Mouse (Mus musculus): ENCODE results near the gene Adamts16. TPM values are rescaled to one million over a fixed set of nuclear protein-coding genes. Genes with fewer than 3 reads are reported as not detected.
A peak's percentile ranks its signal among the peaks of the same experiment; 100 is the strongest.

Adamts16 gene
- polyA plus RNA-seq, 1 experiment: 0.13 TPM

DNA sequence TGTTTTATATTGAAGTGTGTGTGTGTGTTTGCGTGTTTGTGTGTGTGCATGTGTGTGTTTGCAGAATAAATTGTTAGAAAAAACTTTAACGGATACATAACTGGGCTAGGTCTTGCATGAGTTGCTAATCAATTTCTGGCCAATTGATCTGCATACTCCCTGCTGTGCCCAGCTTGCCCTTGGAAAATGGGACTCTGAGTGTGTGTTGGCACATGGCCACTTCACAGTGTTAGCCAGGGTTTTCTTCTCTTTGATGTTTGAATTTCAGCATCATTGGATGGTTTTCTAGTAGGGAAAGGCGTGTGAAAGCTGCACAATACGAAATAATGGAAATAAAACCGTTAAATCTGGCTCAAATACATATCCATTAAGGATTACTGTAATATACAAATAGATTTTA is 24.3 kb upstream of the Adamts16 start:
- Histone ChIP-seq H3K27ac (ENCODE audit: control insufficient read depth, insufficient read depth, low read length) (no peak overlapping the region), H3K27me3 (ENCODE audit: control insufficient read depth, insufficient read depth, low read length) (no peaks in the 10 kb centered on the region), H3K36me3 (ENCODE audit: control insufficient read depth, insufficient read depth, low read length) (no peaks in the 10 kb centered on the region), H3K4me1 (replicated peaks; ENCODE audit: control insufficient read depth, insufficient read depth, low read length) (no peaks in the 10 kb centered on the region), H3K4me3 (ENCODE audit: control insufficient read depth, insufficient read depth, low read length) (no peak overlapping the region)
- DNase-seq: no peak
- WGBS: 91% methylated on average over 5 of the region's 5 CpGs
- no peak for TF ChIP-seq CTCF (IDR thresholded peaks at IDR 0.05; ENCODE audit: borderline replicate concordance, control insufficient read depth, extremely low read depth, insufficient read depth, low read length, poor library complexity)
- no peak for TF ChIP-seq POLR2A (IDR thresholded peaks at IDR 0.05; ENCODE audit: control insufficient read depth, extremely low read depth, insufficient read depth, low read length, poor library complexity)

DNA sequence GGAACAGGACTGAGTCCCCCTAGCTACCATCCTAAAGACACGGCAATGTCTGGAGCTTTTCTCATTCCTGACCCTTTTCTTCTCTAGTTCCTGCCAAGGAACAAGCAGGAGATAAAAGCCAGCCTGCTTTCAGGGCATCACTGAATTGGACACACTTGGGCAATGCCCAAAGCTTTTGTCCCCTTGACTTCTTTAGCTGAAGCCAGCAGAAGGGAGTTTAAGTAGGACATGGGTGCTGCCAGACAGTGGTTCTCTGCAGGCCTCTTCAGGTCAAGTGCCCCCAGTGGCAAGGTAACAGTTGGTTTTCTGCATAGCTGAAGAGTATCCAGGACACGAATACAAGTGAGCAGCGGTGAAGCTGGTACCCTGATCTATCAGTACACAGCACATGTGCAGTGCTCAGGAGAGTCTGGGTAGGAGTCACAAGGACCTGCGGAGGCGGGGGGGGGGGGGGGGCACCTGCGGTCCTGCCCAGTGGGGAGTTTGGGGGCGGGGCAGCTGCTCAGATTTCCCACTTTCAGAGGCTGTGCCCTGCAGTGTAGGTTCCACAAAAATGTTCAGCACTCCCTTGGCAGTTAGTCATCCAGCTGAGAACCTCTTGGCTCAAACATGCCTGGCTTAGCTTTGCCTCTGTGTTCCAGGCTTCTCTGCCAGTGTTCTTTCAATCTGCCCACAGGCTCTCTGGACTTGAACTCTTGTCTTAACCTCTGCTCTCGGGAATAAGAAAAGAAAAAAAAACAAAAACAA is 20.7 kb upstream of the Adamts16 start:
- DNase-seq: no peak
- TF ChIP-seq POLR2A (IDR thresholded peaks at IDR 0.05; ENCODE audit: control insufficient read depth, extremely low read depth, insufficient read depth, low read length, poor library complexity): no peak
- TF ChIP-seq CTCF (IDR thresholded peaks at IDR 0.05; ENCODE audit: borderline replicate concordance, control insufficient read depth, extremely low read depth, insufficient read depth, low read length, poor library complexity): no peak
- Histone ChIP-seq H3K27me3 (ENCODE audit: control insufficient read depth, insufficient read depth, low read length) (no peaks in the 10 kb centered on the region), H3K4me3 (ENCODE audit: control insufficient read depth, insufficient read depth, low read length) (no peak overlapping the region), H3K27ac (ENCODE audit: control insufficient read depth, insufficient read depth, low read length) (no peak overlapping the region), H3K36me3 (ENCODE audit: control insufficient read depth, insufficient read depth, low read length) (no peaks in the 10 kb centered on the region), H3K4me1 (replicated peaks; ENCODE audit: control insufficient read depth, insufficient read depth, low read length) (no peaks in the 10 kb centered on the region)
- WGBS: 63% methylated on average over 8 of the region's 8 CpGs

DNA sequence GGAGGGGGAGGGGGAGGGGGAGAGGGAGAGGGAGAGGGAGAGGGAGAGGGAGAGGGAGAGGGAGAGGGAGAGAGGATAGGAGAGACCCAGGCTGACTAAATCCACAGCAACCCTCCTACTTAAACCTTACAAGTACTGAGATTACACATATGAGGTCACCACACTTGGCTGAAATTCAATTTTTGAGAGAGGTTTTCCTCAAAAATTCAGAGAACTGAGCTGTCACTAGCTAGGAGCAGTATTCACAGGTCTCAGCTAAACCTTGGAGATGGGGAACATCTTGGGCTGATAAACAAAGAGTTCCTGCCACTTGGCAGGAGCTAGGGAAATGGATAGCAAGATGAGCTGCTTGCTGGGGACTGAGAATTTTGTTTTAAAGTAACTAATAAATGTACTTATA is 12.0 kb upstream of the Adamts16 start:
- Histone ChIP-seq H3K4me3 (ENCODE audit: control insufficient read depth, insufficient read depth, low read length) (no peak overlapping the region), H3K36me3 (ENCODE audit: control insufficient read depth, insufficient read depth, low read length) (no peaks in the 10 kb centered on the region), H3K27me3 (ENCODE audit: control insufficient read depth, insufficient read depth, low read length) (no peaks in the 10 kb centered on the region), H3K27ac (ENCODE audit: control insufficient read depth, insufficient read depth, low read length) (no peak overlapping the region), H3K4me1 (replicated peaks; ENCODE audit: control insufficient read depth, insufficient read depth, low read length) (no peaks in the 10 kb centered on the region)
- no peak for DNase-seq
- no peak for TF ChIP-seq POLR2A (IDR thresholded peaks at IDR 0.05; ENCODE audit: control insufficient read depth, extremely low read depth, insufficient read depth, low read length, poor library complexity)
- TF ChIP-seq CTCF (IDR thresholded peaks at IDR 0.05; ENCODE audit: borderline replicate concordance, control insufficient read depth, extremely low read depth, insufficient read depth, low read length, poor library complexity): no peak

DNA sequence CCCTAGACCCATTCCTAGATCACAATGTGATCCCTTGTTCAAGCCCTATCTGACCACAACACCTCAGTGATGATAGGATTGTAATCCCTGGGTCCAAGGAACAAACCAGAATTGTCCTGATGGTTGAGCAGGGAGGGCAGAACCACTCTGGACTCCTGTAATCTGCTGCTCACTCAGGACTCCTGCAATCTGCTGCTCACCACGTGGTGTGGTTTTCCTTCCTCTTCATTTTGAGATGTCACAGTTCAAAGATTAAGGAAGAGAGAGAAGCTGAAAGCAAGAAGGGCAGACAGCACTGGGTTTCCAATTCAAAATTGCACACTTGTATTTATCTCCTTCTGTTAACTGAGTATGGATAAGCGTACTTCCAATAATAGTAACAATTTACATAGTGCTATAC is 5.3 kb upstream of the Adamts16 start:
- no peaks in the 10 kb centered on the region for H3K27me3 ChIP-seq (ENCODE audit: control insufficient read depth, insufficient read depth, low read length)

DNA sequence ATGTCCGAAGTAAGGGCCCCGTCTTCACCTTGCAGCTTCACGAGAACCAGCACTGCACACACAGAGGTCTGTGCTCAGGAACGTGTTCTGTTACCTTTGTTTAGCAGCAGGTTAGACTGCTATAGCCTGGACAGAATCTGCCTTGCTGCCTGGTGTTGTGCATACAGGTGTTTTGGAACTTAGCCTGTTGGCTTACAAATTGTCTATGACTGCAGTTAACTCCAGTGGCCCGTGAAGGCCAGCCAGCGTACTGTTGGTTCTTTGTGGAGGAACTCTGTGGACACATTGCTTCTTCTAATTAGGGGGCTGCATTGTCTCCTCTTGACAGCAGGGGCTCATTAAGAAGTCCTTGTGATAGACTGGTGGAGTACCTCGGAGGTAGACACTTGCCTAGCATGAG is 3.9 kb upstream of the Adamts16 start:
- H3K27me3 ChIP-seq (ENCODE audit: control insufficient read depth, insufficient read depth, low read length): no peaks in the 10 kb centered on the region
- no peaks in the 10 kb centered on the region for H3K36me3 ChIP-seq (ENCODE audit: control insufficient read depth, insufficient read depth, low read length)
- no peak overlapping the region for H3K4me3 ChIP-seq (ENCODE audit: control insufficient read depth, insufficient read depth, low read length)
- DNase-seq: no peak
- TF ChIP-seq CTCF (IDR thresholded peaks at IDR 0.05; ENCODE audit: borderline replicate concordance, control insufficient read depth, extremely low read depth, insufficient read depth, low read length, poor library complexity) (no peak), POLR2A (IDR thresholded peaks at IDR 0.05; ENCODE audit: control insufficient read depth, extremely low read depth, insufficient read depth, low read length, poor library complexity) (no peak)
- no peak overlapping the region for H3K27ac ChIP-seq (ENCODE audit: control insufficient read depth, insufficient read depth, low read length)
- WGBS: 87% methylated on average over 7 of the region's 7 CpGs
- no peaks in the 10 kb centered on the region for H3K4me1 ChIP-seq (replicated peaks; ENCODE audit: control insufficient read depth, insufficient read depth, low read length)

More for the DNA sequence above, 5.3 kb upstream of the Adamts16 start:
- Histone ChIP-seq H3K4me1 (replicated peaks; ENCODE audit: control insufficient read depth, insufficient read depth, low read length) (no peaks in the 10 kb centered on the region), H3K27ac (ENCODE audit: control insufficient read depth, insufficient read depth, low read length) (no peak overlapping the region), H3K4me3 (ENCODE audit: control insufficient read depth, insufficient read depth, low read length) (no peak overlapping the region), H3K36me3 (ENCODE audit: control insufficient read depth, insufficient read depth, low read length) (no peaks in the 10 kb centered on the region)
- no peak for DNase-seq
- WGBS: 34% methylated on average over 2 of the region's 2 CpGs
- no peak for TF ChIP-seq POLR2A (IDR thresholded peaks at IDR 0.05; ENCODE audit: control insufficient read depth, extremely low read depth, insufficient read depth, low read length, poor library complexity)
- TF ChIP-seq CTCF (IDR thresholded peaks at IDR 0.05; ENCODE audit: borderline replicate concordance, control insufficient read depth, extremely low read depth, insufficient read depth, low read length, poor library complexity): no peak

DNA sequence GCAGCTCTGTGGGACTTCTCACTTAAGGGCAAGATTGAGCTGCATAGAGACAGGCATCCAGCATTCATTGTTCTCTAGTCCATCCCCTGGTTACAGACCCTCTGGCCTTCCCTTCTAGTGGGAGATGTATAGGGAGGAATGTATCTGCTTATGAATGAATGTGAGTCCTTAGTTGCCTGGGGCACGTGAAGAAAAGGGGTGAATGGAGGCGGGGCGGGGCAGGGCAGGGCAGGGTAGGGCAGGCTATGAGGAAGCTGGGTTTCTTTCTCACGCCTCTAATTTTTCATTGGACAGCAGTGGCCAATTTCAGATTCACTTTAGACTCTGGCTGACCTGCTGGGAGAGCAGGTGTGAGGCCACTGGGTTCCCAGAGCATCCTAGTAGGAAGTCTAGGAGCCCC is 515 bp upstream of the Adamts16 start:
- no peaks in the 10 kb centered on the region for H3K27me3 ChIP-seq (ENCODE audit: control insufficient read depth, insufficient read depth, low read length)
- no peaks in the 10 kb centered on the region for H3K36me3 ChIP-seq (ENCODE audit: control insufficient read depth, insufficient read depth, low read length)
- no peak overlapping the region for H3K27ac ChIP-seq (ENCODE audit: control insufficient read depth, insufficient read depth, low read length)
- no peak overlapping the region for H3K4me3 ChIP-seq (ENCODE audit: control insufficient read depth, insufficient read depth, low read length)
- DNase-seq: no peak
- 38% methylated on average over 4 of the region's 4 CpGs for WGBS
- TF ChIP-seq CTCF (IDR thresholded peaks at IDR 0.05; ENCODE audit: borderline replicate concordance, control insufficient read depth, extremely low read depth, insufficient read depth, low read length, poor library complexity) (no peak), POLR2A (IDR thresholded peaks at IDR 0.05; ENCODE audit: control insufficient read depth, extremely low read depth, insufficient read depth, low read length, poor library complexity) (no peak)
- no peaks in the 10 kb centered on the region for H3K4me1 ChIP-seq (replicated peaks; ENCODE audit: control insufficient read depth, insufficient read depth, low read length)

DNA sequence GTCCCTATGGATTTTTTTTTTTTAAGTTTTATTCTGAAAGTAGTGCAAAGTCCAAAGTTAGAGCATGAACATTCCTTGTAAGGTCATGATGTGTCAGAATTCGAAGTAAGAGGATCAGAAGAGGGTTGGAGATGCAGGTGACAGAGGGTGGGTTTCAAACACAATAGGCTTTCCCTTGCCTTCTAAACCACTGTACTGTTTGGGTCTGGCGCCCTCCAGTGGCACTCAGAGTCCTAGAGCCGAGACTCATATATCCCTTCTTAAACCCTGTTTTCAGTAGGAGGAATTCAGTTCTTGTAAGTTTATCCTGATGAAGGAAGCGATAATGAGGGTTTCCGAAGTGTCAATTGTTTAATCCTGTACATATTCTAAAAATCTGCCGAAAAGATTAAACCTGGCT is 1.4 kb downstream of the Adamts16 start:
- H3K4me1 ChIP-seq (replicated peaks; ENCODE audit: control insufficient read depth, insufficient read depth, low read length): no peaks in the 10 kb centered on the region
- TF ChIP-seq CTCF (IDR thresholded peaks at IDR 0.05; ENCODE audit: borderline replicate concordance, control insufficient read depth, extremely low read depth, insufficient read depth, low read length, poor library complexity) (no peak), POLR2A (IDR thresholded peaks at IDR 0.05; ENCODE audit: control insufficient read depth, extremely low read depth, insufficient read depth, low read length, poor library complexity) (no peak)
- no peaks in the 10 kb centered on the region for H3K27me3 ChIP-seq (ENCODE audit: control insufficient read depth, insufficient read depth, low read length)
- H3K27ac ChIP-seq (ENCODE audit: control insufficient read depth, insufficient read depth, low read length): no peak overlapping the region
- H3K36me3 ChIP-seq (ENCODE audit: control insufficient read depth, insufficient read depth, low read length): no peaks in the 10 kb centered on the region
- 10% methylated on average over 6 of the region's 6 CpGs for WGBS
- peak; percentile 30 for DNase-seq
- H3K4me3 ChIP-seq (ENCODE audit: control insufficient read depth, insufficient read depth, low read length): no peak overlapping the region

Measured in thymus, adult 2 months (tissue).